Mouse (Mus musculus) intestine, embryonic 16.5 days (tissue): ENCODE results near the gene Psmd9. TPM values are rescaled to one million over a fixed set of nuclear protein-coding genes. Genes with fewer than 3 reads are reported as not detected.
A peak's percentile ranks its signal among the peaks of the same experiment; 100 is the strongest.

Experiments used
- ATAC-seq: fragments of 200-750 bp; cut with Nextera tagmentation; 2 replicates; pipeline ENCODE4 v1.8.0; 2017; ENCODE audit warnings: moderate TSS enrichment, moderate library complexity
- H3K27ac ChIP-seq: fragments of 300-500 bp; sonication (generic); 2 replicates; pipeline ENCODE4 v1.5.1; 2014; ENCODE audit warnings: mild to moderate bottlenecking, low read length
- H3K27me3 ChIP-seq: fragments of 300-500 bp; sonication (generic); replicated peaks from 2 replicates; pipeline ENCODE4 v1.6.1; 2014; ENCODE audit warnings: low read length, control low read depth, mixed read lengths; ENCODE audit not compliant: control insufficient read depth, insufficient read depth
- H3K36me3 ChIP-seq: fragments of 300-500 bp; sonication (generic); 2 replicates; pipeline ENCODE4 v1.6.1; 2014; ENCODE audit warnings: low read length, control low read depth; ENCODE audit not compliant: control insufficient read depth, insufficient read depth
- H3K4me1 ChIP-seq: fragments of 300-500 bp; sonication (generic); 2 replicates; pipeline ENCODE4 v1.6.1; 2014; ENCODE audit warnings: low read length, control low read depth, mixed read lengths; ENCODE audit not compliant: control insufficient read depth, insufficient read depth
- H3K4me2 ChIP-seq: fragments of 300-500 bp; sonication (generic); 2 replicates; pipeline ENCODE4 v1.6.1; 2014; ENCODE audit warnings: low read depth, low read length, control low read depth
- H3K4me3 ChIP-seq: fragments of 300-500 bp; sonication (generic); 2 replicates; pipeline ENCODE4 v1.5.1; 2014; ENCODE audit warnings: mild to moderate bottlenecking, low read length
- H3K9ac ChIP-seq: fragments of 300-500 bp; sonication (generic); 2 replicates; pipeline ENCODE4 v1.6.1; 2014; ENCODE audit warnings: low read depth, low read length
- H3K9me3 ChIP-seq: fragments of 300-500 bp; sonication (generic); 2 replicates; pipeline ENCODE4 v1.6.1; 2016; ENCODE audit warnings: low read length, control low read depth; ENCODE audit not compliant: control insufficient read depth
- WGBS: fragments of 180-500 bp; shearing (Covaris S2); extraction: QIAGEN DNeasy Blood & Tissue Kit; methylation state at CpG from one replicate; pipeline ENCODE4 v1.1.7; 2014; 5-methylcytosine and 5-hydroxymethylcytosine counted together
- polyA plus RNA-seq: library from polyadenylated mRNA; unstranded; fragments of >200 nt; fragmentation: Nextera tagmentation; extraction: Ambion mirVana; gene quantifications from 2 replicates; pipeline ENCODE4 v1.2.1, GENCODE M21; 2015

Psmd9 gene
- polyA plus RNA-seq, 1 experiment from 2014 or later, result 66.3 TPM

DNA sequence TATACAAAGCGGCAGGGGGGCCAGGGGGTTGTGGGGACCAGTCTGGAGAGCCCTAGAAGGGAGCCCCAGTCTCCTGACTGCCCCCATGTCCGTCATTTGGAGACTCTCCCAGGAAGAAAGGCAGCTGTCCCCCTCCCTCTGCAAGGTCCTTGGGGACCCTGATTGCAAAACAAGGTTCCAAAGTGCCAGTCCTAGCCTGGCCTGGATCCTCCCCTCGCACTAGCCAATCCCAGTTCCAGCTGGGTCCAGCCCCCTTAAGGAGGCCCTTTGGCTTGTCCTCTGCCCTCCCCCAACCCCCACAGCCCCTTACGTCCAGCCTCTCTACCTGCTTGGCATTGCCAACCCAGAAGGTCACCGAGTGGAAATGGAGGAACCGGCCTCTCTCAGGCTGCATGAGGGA lies 12.3 kb downstream of the Psmd9 start:
- Histone ChIP-seq H3K9me3 (no peaks in the 10 kb centered on the region), H3K4me1 (peaks cover 3% of the 10 kb centered on the region; the same call in 1 of the 2 replicates), H3K9ac (no peak overlapping the region), H3K27me3 (no peaks in the 10 kb centered on the region), H3K27ac (no peak overlapping the region), H3K4me2 (no peak overlapping the region), H3K36me3 (no peaks in the 10 kb centered on the region), H3K4me3 (no peak overlapping the region)
- no peak for ATAC-seq
- WGBS, result 78% methylated on average over 6 of the region's 6 CpGs

GRCm38 (mm10) chr5:123182651-123183050 lies 13.4 kb downstream of the Psmd9 start, which contains the start of gene Hpd:
Hpd (minus strand) TSS chr5:123182727.
- WGBS, result 72% methylated on average over 10 of the region's 10 CpGs
- no peaks in the 10 kb centered on the region for H3K36me3 ChIP-seq
- no peak within 1 kb of the TSS for H3K4me2 ChIP-seq
- no peak within 1 kb of the TSS for H3K9ac ChIP-seq
- H3K27ac ChIP-seq, result no peak within 1 kb of the TSS
- ATAC-seq, result no peak
- H3K27me3 ChIP-seq, result no peaks in the 10 kb centered on the region
- H3K4me1 ChIP-seq, result peaks cover 3% of the 10 kb centered on the region; the same call in 1 of the 2 replicates
- no peak within 1 kb of the TSS for H3K4me3 ChIP-seq
- H3K9me3 ChIP-seq, result no peaks in the 10 kb centered on the region

DNA sequence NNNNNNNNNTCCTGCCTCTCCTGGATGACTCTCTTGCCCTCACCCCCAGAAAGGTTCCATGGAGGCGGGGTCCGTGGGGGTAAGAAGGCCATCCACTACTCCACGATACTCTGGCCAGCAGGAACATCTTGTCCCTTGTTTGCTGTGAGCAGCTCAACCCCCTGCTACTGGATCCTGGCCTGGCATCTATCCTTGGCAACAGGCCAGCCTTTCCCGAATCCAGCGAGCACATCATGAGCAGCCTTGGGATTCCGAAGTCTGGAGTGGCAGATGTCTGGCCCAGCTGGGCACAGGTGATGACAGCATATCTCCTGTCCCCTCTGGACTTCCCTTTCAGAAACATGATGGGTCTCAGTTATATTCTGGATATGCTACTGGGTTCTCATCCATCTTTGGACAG lies 16.8 kb downstream of the Psmd9 start:
- no peak overlapping the region for H3K27ac ChIP-seq
- ATAC-seq, result no peak
- 69% methylated on average over 6 of the region's 6 CpGs for WGBS
- no peak overlapping the region for H3K4me3 ChIP-seq
- no peaks in the 10 kb centered on the region for H3K27me3 ChIP-seq
- no peaks in the 10 kb centered on the region for H3K9me3 ChIP-seq
- no peaks in the 10 kb centered on the region for H3K36me3 ChIP-seq
- peaks cover 3% of the 10 kb centered on the region; the same call in 1 of the 2 replicates for H3K4me1 ChIP-seq
- H3K9ac ChIP-seq, result no peak overlapping the region
- H3K4me2 ChIP-seq, result no peak overlapping the region

GRCm38 (mm10) chr5:123187306-123187705 lies 18.1 kb downstream of the Psmd9 start:
- no peak overlapping the region for H3K4me3 ChIP-seq
- WGBS, result 95% methylated on average over 3 of the region's 3 CpGs
- H3K27ac ChIP-seq, result no peak overlapping the region
- H3K9me3 ChIP-seq, result no peaks in the 10 kb centered on the region
- no peaks in the 10 kb centered on the region for H3K36me3 ChIP-seq
- ATAC-seq, result no peak
- H3K4me1 ChIP-seq, result peaks cover 3% of the 10 kb centered on the region; the same call in 1 of the 2 replicates
- H3K4me2 ChIP-seq, result no peak overlapping the region
- H3K9ac ChIP-seq, result no peak overlapping the region
- H3K27me3 ChIP-seq, result no peaks in the 10 kb centered on the region

- no peak overlapping the region for H3K4me3 ChIP-seq
- H3K4me2 ChIP-seq, result no peak overlapping the region
- no peaks in the 10 kb centered on the region for H3K4me1 ChIP-seq
- no peaks in the 10 kb centered on the region for H3K9me3 ChIP-seq
- H3K36me3 ChIP-seq, result no peaks in the 10 kb centered on the region
- H3K27me3 ChIP-seq, result no peaks in the 10 kb centered on the region
- no peak overlapping the region for H3K27ac ChIP-seq
- 65% methylated on average over 3 of the region's 3 CpGs for WGBS
- no peak for ATAC-seq
- H3K9ac ChIP-seq, result no peak overlapping the region
Measured at GRCm38 (mm10) chr5:123190912-123191311, 21.7 kb downstream of the Psmd9 start.

- no peak overlapping the region for H3K9ac ChIP-seq
- no peaks in the 10 kb centered on the region for H3K27me3 ChIP-seq
- H3K27ac ChIP-seq, result no peak overlapping the region
- no peaks in the 10 kb centered on the region for H3K36me3 ChIP-seq
- 78% methylated on average over 6 of the region's 6 CpGs for WGBS
- no peak overlapping the region for H3K4me2 ChIP-seq
- H3K9me3 ChIP-seq, result no peaks in the 10 kb centered on the region
- ATAC-seq, result no peak
- no peak overlapping the region for H3K4me3 ChIP-seq
- H3K4me1 ChIP-seq, result no peaks in the 10 kb centered on the region
Measured at GRCm38 (mm10) chr5:123191427-123191826, 22.2 kb downstream of the Psmd9 start.

- Histone ChIP-seq H3K4me2 (no peak overlapping the region), H3K9me3 (no peaks in the 10 kb centered on the region), H3K4me3 (no peak overlapping the region), H3K27ac (no peak overlapping the region), H3K36me3 (no peaks in the 10 kb centered on the region), H3K9ac (no peak overlapping the region), H3K4me1 (no peaks in the 10 kb centered on the region), H3K27me3 (no peaks in the 10 kb centered on the region)
- 56% methylated on average over 9 of the region's 9 CpGs for WGBS
- ATAC-seq, result no peak
Measured at GRCm38 (mm10) chr5:123192606-123193150, 23.5 kb downstream of the Psmd9 start.

DNA sequence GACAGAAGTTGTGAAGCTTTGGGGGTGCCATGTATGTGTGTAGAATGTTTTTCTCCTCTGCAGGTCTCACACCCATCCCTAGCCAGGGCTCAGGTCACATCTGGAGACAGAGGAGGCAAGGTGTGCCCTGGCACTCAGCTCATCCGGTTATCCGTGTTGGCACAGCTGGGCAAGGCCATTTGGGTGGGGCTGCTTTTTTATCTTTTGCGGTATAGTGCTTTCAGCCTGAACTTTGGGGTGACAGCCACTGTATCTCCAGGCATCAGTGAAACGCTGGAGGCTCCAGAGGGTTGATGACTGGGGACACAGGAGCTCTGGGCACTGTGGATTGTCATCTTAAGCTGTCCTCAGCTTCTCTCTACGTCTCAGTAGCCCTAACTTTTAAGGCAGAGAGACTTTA lies 24.2 kb downstream of the Psmd9 start:
- no peaks in the 10 kb centered on the region for H3K9me3 ChIP-seq
- no peak overlapping the region for H3K9ac ChIP-seq
- H3K4me2 ChIP-seq, result no peak overlapping the region
- H3K4me1 ChIP-seq, result no peaks in the 10 kb centered on the region
- H3K27ac ChIP-seq, result no peak overlapping the region
- no peaks in the 10 kb centered on the region for H3K36me3 ChIP-seq
- peak; percentile 69 for ATAC-seq
- H3K4me3 ChIP-seq, result no peak overlapping the region
- 76% methylated on average over 5 of the region's 5 CpGs for WGBS
- H3K27me3 ChIP-seq, result no peaks in the 10 kb centered on the region

- 83% methylated on average over 6 of the region's 6 CpGs for WGBS
- Histone ChIP-seq H3K9ac (no peak overlapping the region), H3K4me2 (no peak overlapping the region), H3K4me3 (no peak overlapping the region), H3K27ac (no peak overlapping the region), H3K4me1 (no peaks in the 10 kb centered on the region), H3K36me3 (no peaks in the 10 kb centered on the region), H3K9me3 (no peaks in the 10 kb centered on the region), H3K27me3 (no peaks in the 10 kb centered on the region)
- ATAC-seq, result no peak
Measured at GRCm38 (mm10) chr5:123194856-123195255, 25.6 kb downstream of the Psmd9 start.

- no peaks in the 10 kb centered on the region for H3K9me3 ChIP-seq
- no peaks in the 10 kb centered on the region for H3K36me3 ChIP-seq
- WGBS, result 90% methylated on average over 16 of the region's 16 CpGs
- no peak overlapping the region for H3K4me2 ChIP-seq
- H3K27ac ChIP-seq, result no peak overlapping the region
- ATAC-seq, result no peak
- H3K4me3 ChIP-seq, result no peak overlapping the region
- H3K4me1 ChIP-seq, result no peaks in the 10 kb centered on the region
- H3K9ac ChIP-seq, result no peak overlapping the region
- H3K27me3 ChIP-seq, result no peaks in the 10 kb centered on the region
Measured at GRCm38 (mm10) chr5:123195500-123196000, 26.3 kb downstream of the Psmd9 start.
